Mouse (Mus musculus): ENCODE data around the gene Gsn. TPM values are rescaled to one million over a fixed set of nuclear protein-coding genes. Genes with fewer than 3 reads are reported as not detected.

Gsn gene
- polyA plus RNA-seq, 1 experiment: 134 TPM

DNA sequence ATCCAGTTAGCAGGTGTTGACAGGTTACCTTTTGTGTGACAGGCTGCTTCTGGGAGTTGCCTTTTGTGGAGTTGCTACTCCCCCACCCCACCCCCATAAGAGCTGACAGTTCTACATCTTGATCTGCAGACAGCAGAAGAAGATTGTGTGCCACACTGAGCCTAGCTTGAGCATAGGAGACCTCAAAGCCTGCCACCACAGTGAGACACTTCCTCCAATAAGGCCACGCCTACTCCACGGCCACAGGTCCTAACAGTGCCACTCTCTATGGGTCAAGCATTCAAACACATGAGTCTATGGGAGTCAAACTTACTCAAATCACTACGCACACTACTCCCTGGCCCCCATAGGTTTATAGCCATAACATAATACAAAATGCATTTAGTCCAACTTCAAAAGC is 37.4 kb upstream of the Gsn start:
- no peak overlapping the region for H3K4me3 ChIP-seq (ENCODE audit: insufficient read depth, low read length)
- H3K27ac ChIP-seq (ENCODE audit: insufficient read depth, low read length): no peak overlapping the region
- TF ChIP-seq POLR2A (IDR thresholded peaks at IDR 0.05; ENCODE audit: extremely low read depth, insufficient read depth, low read length) (no peak), CTCF (IDR thresholded peaks at IDR 0.05; ENCODE audit: extremely low read depth, insufficient read depth, low read length) (no peak)
- H3K4me1 ChIP-seq (ENCODE audit: control insufficient read depth, insufficient read depth, low read length): no peaks in the 10 kb centered on the region; the same call in 1 of the 2 replicates

- TF ChIP-seq POLR2A (IDR thresholded peaks at IDR 0.05; ENCODE audit: extremely low read depth, insufficient read depth, low read length) (no peak), CTCF (IDR thresholded peaks at IDR 0.05; ENCODE audit: extremely low read depth, insufficient read depth, low read length) (no peak)
- no peak overlapping the region for H3K27ac ChIP-seq (ENCODE audit: insufficient read depth, low read length)
- no peaks in the 10 kb centered on the region for H3K4me1 ChIP-seq (ENCODE audit: control insufficient read depth, insufficient read depth, low read length)
- no peak overlapping the region for H3K4me3 ChIP-seq (ENCODE audit: insufficient read depth, low read length)
These were observed 33.3 kb upstream of the Gsn start for GRCm38 (mm10) chr2:35222822-35223391.

DNA sequence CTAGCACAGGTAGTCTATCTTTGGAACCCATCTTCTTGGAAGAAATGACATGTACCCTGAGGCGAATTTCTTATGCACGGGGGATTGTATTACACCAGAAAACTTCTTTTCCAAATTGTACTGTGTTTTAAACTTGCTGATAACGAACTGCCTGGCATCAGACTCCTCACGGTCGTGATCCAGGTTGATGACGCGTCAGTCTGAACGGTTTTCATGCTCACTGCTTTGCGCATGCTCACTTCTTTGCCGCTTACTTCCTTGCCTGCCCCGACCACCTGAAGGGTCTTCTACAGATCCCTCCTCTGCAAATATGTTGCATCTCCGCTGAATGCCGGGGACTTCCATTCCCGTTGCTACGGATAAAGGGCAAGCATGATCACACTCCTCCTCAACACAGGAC is 31.9 kb upstream of the Gsn start:
- Histone ChIP-seq H3K4me3 (ENCODE audit: insufficient read depth, low read length) (no peak overlapping the region), H3K4me1 (ENCODE audit: control insufficient read depth, insufficient read depth, low read length) (no peaks in the 10 kb centered on the region), H3K27ac (ENCODE audit: insufficient read depth, low read length) (no peak overlapping the region)
- TF ChIP-seq CTCF (IDR thresholded peaks at IDR 0.05; ENCODE audit: extremely low read depth, insufficient read depth, low read length) (no peak), POLR2A (IDR thresholded peaks at IDR 0.05; ENCODE audit: extremely low read depth, insufficient read depth, low read length) (no peak)

DNA sequence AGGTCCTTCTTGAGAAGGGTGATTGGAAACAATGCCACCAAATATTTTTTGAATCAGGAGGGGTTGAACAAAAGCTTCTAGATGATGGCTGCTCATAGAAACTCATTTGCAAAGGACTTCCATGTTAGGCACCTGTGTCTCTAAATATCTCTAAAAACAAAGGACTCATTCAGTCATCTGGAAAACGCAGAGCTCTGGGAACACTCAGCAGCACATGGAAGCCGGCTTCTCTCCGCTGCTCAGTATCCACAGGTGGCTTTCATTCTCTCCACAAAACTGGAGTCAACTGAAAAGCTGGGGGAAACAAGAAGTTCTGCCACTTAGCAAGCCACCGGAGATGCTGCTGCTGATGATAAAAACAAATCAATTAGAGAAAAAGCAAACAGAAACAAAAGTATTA is 28.0 kb upstream of the Gsn start:
- no peak overlapping the region for H3K4me3 ChIP-seq (ENCODE audit: insufficient read depth, low read length)
- TF ChIP-seq CTCF (IDR thresholded peaks at IDR 0.05; ENCODE audit: extremely low read depth, insufficient read depth, low read length): no peak
- TF ChIP-seq POLR2A (IDR thresholded peaks at IDR 0.05; ENCODE audit: extremely low read depth, insufficient read depth, low read length): no peak
- no peak overlapping the region for H3K27ac ChIP-seq (ENCODE audit: insufficient read depth, low read length)
- no peaks in the 10 kb centered on the region for H3K4me1 ChIP-seq (ENCODE audit: control insufficient read depth, insufficient read depth, low read length)

- Histone ChIP-seq H3K27ac (ENCODE audit: insufficient read depth, low read length) (no peak overlapping the region), H3K4me1 (ENCODE audit: control insufficient read depth, insufficient read depth, low read length) (no peaks in the 10 kb centered on the region), H3K4me3 (ENCODE audit: insufficient read depth, low read length) (no peak overlapping the region)
- no peak for TF ChIP-seq POLR2A (IDR thresholded peaks at IDR 0.05; ENCODE audit: extremely low read depth, insufficient read depth, low read length)
- no peak for TF ChIP-seq CTCF (IDR thresholded peaks at IDR 0.05; ENCODE audit: extremely low read depth, insufficient read depth, low read length)
These were observed 26.0 kb upstream of the Gsn start for GRCm38 (mm10) chr2:35230215-35230614.

DNA sequence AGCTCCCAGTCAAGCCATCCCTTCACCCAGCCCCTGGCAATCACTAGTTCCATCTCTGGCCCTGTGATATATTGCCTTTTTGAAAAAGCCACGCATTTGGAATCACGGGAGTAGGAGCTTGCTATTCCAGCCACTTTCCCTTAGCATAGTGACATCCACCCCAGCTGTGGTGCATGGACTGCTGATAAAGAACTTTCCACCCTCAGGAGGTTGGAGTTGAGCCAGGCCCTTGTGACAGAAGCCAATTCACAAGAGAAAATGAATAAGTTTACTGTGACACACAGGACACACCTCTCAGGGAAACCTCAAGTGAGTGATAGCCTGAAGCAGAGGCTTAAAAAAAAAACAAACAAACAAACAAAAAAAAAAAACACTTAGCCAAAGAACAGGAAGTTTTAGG is 24.3 kb upstream of the Gsn start:
- H3K27ac ChIP-seq (ENCODE audit: insufficient read depth, low read length): no peak overlapping the region
- no peak overlapping the region for H3K4me3 ChIP-seq (ENCODE audit: insufficient read depth, low read length)
- no peaks in the 10 kb centered on the region for H3K4me1 ChIP-seq (ENCODE audit: control insufficient read depth, insufficient read depth, low read length)
- TF ChIP-seq CTCF (IDR thresholded peaks at IDR 0.05; ENCODE audit: extremely low read depth, insufficient read depth, low read length) (no peak), POLR2A (IDR thresholded peaks at IDR 0.05; ENCODE audit: extremely low read depth, insufficient read depth, low read length) (no peak)

DNA sequence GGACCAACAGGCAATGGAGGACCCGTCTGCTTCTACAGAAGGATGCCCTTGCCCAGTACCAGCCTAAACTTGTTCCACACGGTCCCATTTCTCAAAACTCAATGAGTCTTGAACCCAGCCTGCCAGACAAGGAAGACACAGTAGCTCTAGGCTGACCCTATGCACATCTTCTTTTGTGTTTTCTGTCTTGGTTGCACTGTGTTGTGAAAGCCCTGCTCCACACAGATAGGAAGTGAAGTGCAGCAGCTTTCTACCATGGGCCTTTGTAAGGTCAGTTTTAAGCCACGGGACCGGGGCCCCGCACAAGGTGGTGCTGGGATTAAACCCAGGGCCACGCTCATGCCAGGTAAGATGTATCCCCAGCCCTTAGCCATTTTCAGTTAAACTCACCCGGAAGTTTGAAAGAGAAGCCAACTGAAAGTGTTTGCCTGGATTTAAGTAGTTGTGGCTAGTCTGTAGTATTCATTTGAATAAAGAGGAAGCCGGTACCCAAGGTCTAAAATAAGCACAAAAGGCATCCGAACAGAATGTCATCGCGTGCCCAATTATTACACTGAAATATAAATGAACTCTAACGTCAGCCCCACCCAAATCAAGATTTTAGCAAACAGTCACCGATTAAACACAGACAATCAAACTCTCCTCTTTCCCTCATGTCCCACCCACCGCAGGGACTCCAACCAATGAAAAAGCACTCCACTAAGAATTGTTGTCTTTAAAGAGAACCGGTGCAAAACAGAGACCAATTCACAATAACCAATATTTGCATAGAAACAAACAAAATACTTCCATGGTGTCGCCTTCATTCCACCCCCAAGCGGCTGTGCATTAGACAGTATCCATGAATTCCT is 23.4 kb upstream of the Gsn start:
- H3K27ac ChIP-seq (ENCODE audit: insufficient read depth, low read length): no peak overlapping the region
- TF ChIP-seq CTCF (IDR thresholded peaks at IDR 0.05; ENCODE audit: extremely low read depth, insufficient read depth, low read length): no peak
- H3K4me1 ChIP-seq (ENCODE audit: control insufficient read depth, insufficient read depth, low read length): no peaks in the 10 kb centered on the region
- H3K4me3 ChIP-seq (ENCODE audit: insufficient read depth, low read length): no peak overlapping the region

DNA sequence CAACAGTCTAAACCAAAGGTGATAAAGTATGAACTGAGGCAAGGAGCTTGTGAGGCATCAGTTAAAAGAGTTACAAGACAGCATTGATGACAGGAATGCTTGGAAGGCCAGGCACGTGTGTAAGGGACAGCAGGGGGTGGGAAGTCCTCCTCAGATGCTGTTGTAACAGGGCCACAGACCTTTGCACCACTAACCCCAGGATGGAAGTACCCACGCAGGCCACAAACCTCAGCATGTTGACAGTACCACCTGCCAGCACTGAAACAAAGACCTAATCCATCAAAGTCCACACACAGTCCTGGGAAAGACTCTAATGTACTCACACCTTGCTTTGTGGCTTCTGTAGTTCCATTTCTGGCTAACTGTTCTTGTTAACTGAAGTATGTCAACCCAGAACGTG is 22.3 kb upstream of the Gsn start:
- Histone ChIP-seq H3K27ac (ENCODE audit: insufficient read depth, low read length) (no peak overlapping the region), H3K4me1 (ENCODE audit: control insufficient read depth, insufficient read depth, low read length) (no peaks in the 10 kb centered on the region), H3K4me3 (ENCODE audit: insufficient read depth, low read length) (no peak overlapping the region)
- TF ChIP-seq CTCF (IDR thresholded peaks at IDR 0.05; ENCODE audit: extremely low read depth, insufficient read depth, low read length) (no peak), POLR2A (IDR thresholded peaks at IDR 0.05; ENCODE audit: extremely low read depth, insufficient read depth, low read length) (no peak)

- no peak overlapping the region for H3K27ac ChIP-seq (ENCODE audit: insufficient read depth, low read length)
- TF ChIP-seq CTCF (IDR thresholded peaks at IDR 0.05; ENCODE audit: extremely low read depth, insufficient read depth, low read length) (no peak), POLR2A (IDR thresholded peaks at IDR 0.05; ENCODE audit: extremely low read depth, insufficient read depth, low read length) (no peak)
These were observed 21.2 kb upstream of the Gsn start for GRCm38 (mm10) chr2:35235021-35235420.

GRCm38 (mm10) chr2:35244241-35244640 is 11.9 kb upstream of the Gsn start:
- H3K27ac ChIP-seq (ENCODE audit: insufficient read depth, low read length): no peak overlapping the region
- no peak for TF ChIP-seq POLR2A (IDR thresholded peaks at IDR 0.05; ENCODE audit: extremely low read depth, insufficient read depth, low read length)
- TF ChIP-seq CTCF (IDR thresholded peaks at IDR 0.05; ENCODE audit: extremely low read depth, insufficient read depth, low read length): no peak
- H3K4me3 ChIP-seq (ENCODE audit: insufficient read depth, low read length): no peak overlapping the region
- H3K4me1 ChIP-seq (ENCODE audit: control insufficient read depth, insufficient read depth, low read length): no peaks in the 10 kb centered on the region

More at GRCm38 (mm10) chr2:35235021-35235420, 21.2 kb upstream of the Gsn start:
- Histone ChIP-seq H3K4me3 (ENCODE audit: insufficient read depth, low read length) (no peak overlapping the region), H3K4me1 (ENCODE audit: control insufficient read depth, insufficient read depth, low read length) (no peaks in the 10 kb centered on the region)

Measured in cortical plate, adult 2 months (tissue).